Mouse (Mus musculus): ENCODE measurements around the gene Gm9857.

Gene Gm9857
- long read RNA-seq, experiment 1: 0 reads
- long read RNA-seq, experiment 2: 0 reads

DNA sequence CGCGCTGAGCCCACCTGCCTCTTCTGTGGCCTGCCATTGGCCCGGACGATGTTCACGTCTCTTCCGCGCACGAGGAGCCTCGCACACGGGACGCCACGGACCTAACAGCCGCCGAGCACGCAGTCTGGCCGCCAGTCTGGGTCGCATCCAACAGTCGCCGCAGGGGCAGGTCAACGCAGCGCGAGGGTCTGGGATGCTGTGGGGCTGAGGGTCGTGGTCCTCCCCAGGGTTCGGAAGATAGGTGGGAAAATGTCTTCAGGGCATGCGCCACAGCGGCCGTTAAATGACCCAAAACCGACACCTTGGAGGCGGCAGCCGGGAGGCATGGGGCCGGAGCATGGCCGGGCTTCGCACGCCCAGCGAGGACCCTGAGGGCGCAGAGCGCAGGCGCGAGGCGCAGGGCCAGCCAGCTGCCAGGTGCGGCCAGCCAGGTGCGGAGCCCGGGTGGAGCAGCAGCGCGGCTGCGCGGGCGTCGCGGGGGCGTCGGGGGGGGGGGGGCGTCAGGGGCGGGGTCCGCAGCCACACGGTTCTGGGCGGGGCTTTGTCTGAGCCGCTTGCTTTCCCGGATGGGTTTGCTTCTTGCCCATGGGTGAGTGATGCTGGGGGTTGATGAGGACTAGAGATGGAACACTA is at the start of gene Gm9857:
TSS of gene Gm9857 (minus strand) at position 445 of the 633 bp plus-strand sequence.
- intact Hi-C loops (cut with DNase I): no loop called here

DNA sequence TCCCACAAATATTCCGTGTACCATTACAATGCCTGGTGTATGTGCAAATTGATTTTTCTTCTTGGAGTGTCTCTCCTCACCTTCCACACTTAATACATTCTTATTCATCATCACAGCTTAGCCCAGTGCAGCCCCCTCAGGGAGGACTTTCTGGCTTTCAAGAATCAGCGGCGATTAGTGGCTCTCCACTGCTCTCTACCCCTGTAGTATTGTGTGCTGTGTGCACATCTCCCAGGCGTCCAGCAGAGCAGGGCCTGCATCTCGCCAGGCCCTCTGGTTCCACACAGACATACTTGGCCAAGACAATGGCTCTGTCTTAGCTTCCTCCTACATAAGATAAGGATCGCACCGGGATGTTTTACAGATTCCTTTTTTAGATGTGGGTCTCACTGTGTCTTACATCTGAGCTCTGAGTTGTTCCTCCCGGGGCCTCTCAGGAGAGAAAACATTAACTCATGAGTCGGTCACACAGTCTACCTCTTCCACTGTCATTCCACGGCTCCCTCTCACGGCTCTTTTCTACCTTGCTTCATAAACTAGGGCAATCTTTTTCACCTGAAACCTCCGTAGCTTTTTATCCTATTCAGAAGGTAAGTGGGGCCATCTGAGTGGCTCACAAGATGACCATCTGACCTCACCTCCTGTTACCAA is 46.9 kb upstream of the Gm9857 start:
- intact Hi-C loops (cut with DNase I): no loop called here

GRCm38 (mm10) chr3:108986534-108986933 is 46.3 kb upstream of the Gm9857 start:
- intact Hi-C loops (cut with DNase I): no loop called here

- intact Hi-C loops (cut with DNase I): no loop called here
Observed at GRCm38 (mm10) chr3:108983989-108984388, 43.7 kb upstream of the Gm9857 start.

GRCm38 (mm10) chr3:108981946-108982345 is 41.7 kb upstream of the Gm9857 start:
- intact Hi-C loops (cut with DNase I): no loop called here

- intact Hi-C loops (cut with DNase I): loop anchor here (5.0 kb wide), 1 partner anchor 85 kb away; no protein-coding TSS in a partner anchor
Observed at GRCm38 (mm10) chr3:108977340-108978030, 37.2 kb upstream of the Gm9857 start.

DNA sequence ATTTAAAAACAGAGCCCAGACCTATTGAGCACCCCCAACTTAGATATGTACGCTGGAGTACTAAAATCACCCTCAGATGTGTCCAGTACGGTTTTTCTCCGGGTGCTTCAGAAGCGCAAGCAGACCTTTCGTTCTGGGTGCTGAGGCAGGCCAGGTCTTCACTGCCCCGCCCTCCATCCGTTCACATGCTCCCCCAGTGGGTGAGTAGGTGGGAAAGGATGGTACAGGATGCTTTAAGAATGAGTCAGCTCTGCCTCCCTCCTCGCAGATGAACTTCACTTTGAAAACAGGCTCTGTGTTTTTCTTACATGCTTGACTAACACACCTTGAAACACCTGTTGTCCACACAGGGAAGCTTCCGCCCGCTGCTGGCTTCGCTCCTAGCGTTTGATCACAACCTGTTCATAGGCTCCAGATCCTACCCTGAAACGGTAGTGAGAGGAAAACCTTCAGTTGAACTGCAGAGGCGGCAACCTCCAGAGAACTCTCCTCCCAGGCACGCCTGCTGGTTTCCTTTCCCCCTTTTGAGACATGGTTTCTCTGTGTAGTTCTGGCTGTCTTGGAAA is 34.8 kb upstream of the Gm9857 start:
- intact Hi-C loops (cut with DNase I): loop anchor here (5.0 kb wide), 1 partner anchor 87 kb away; no protein-coding TSS in a partner anchor

- intact Hi-C loops (cut with DNase I): no loop called here
Observed at GRCm38 (mm10) chr3:108973980-108974660, 33.9 kb upstream of the Gm9857 start.

GRCm38 (mm10) chr3:108966051-108966450 is 25.8 kb upstream of the Gm9857 start:
- intact Hi-C loops (cut with DNase I): no loop called here

DNA sequence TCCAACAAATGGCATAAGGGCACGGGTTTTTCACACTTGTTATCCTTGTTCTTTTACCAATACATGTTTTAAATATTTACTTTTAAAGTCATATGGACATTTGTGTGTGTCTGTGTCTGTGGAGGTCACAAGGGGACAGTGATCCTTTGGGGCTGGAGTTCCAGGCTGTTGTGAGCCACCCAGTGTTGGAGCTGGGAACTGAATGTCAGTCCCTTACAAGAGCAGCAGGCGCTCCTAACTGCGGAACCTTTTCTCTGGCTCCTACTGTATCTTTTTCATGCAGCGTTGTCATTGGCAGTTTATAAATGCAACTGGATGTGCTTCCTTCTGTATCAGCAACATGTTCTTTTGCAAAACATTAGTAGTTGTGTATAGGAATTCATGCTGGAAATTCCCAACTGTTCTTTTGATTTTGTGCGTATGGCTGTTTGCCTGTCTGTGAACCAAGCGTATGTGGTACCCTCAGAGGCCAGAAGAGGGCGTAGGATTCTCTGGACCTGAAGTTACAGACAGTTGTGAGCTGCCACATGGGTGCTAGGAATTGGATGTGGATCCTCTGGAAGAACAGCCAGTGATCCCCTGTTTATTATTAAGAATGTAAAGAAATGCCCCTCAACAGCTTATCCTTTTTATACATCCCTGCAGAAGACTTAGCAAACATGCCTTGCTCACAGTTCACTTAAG is 24.3 kb upstream of the Gm9857 start:
- intact Hi-C loops (cut with DNase I): no loop called here

DNA sequence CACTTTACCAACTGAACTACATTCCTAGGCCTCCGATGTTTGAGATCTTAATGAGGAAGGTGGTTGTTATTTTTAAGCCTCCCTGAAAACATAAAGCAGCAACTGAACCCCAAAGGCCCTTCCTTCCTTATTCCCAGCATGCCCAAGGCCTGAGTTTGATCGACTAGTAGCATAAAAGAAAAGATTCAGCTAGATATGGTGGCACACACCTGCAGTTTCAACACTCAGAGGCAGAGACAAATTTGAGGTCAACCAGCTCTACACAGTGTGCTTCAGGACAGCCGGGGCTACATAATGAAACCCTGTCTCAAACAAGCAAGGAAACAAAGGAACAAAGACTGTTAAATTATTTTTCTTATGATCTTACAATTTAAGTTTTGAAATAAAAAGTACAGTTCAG is 23.5 kb upstream of the Gm9857 start:
- intact Hi-C loops (cut with DNase I): no loop called here

- intact Hi-C loops (cut with DNase I): no loop called here
Observed at GRCm38 (mm10) chr3:108963278-108963677, 23.0 kb upstream of the Gm9857 start.

- intact Hi-C loops (cut with DNase I): no loop called here
Observed at GRCm38 (mm10) chr3:108961655-108962054, 21.4 kb upstream of the Gm9857 start.

GRCm38 (mm10) chr3:108961226-108961625 is 21.0 kb upstream of the Gm9857 start:
- intact Hi-C loops (cut with DNase I): no loop called here

DNA sequence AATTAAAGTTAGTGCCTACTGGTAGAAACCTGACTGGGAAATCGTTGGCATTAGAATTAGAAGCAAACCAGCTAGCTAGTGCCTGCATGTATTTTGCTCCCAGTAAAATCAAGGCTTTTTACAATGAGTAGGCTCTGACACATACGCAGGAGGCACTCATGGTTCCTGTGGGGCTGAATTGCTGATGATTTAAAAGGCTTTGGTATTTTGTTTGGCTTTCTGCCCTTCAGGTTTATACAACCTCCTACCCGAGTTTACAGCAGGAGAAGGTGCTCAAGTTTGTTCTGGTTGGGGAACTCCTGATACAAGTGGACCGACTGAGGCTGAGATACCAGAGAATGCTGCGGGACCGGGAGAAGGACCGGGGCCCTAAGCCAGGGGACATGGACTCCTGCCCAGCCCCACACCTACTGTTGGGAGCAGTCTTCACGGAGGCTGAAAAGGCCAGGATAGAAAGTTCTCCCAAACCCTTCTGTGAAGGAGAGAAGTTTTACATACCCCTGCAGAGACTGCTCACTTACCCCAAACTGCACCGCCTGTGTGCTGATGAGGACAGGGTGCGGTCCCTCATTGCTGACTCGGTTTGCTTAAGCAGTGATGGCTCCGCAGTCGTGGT is 19.5 kb upstream of the Gm9857 start:
- intact Hi-C loops (cut with DNase I): no loop called here

DNA sequence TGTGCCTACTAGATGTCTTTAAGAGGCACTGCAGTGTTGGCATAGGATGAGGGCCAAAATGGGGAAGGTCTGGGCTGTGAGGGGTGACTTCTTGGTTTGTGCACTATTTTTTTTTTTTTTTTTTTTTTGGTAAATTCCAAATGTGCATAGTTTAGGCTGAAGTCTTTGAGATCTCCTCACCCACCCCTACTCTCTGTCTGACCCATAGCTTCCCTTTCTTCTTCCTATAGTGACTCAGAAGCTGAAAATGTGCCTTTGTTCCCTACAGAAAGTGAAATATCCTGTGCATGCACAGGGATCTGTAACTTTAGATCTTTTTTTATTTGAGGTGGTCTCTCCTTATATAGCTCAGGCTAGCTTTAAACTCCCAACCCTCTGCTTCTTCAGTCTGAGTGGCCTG is 17.7 kb upstream of the Gm9857 start:
- intact Hi-C loops (cut with DNase I): no loop called here

DNA sequence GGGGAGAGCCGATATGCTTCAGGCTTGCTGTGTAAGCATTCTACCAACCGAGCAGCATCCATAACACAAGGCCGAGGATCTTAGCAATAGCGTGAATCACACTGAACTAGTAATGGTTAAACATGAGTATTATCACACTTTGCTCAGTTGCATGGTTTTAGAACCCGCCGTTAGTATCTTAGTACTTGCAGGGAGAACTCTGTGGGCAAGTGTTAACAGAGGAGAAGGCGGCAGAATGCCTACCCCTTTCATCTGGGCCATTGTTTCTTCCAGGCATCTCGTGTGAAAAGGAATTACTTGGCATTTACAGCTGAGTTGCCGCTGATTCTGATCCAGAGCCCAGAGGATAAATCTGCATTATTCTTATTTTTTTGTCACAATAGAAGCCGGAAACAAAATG is 751 bp upstream of the Gm9857 start:
- intact Hi-C loops (cut with DNase I): no loop called here

GRCm38 (mm10) chr3:108939573-108939972 is 672 bp downstream of the Gm9857 start, which contains the start of gene Henmt1:
Gene Henmt1 (plus strand): TSS chr3:108939873.
- intact Hi-C loops (cut with DNase I): no loop called here

DNA sequence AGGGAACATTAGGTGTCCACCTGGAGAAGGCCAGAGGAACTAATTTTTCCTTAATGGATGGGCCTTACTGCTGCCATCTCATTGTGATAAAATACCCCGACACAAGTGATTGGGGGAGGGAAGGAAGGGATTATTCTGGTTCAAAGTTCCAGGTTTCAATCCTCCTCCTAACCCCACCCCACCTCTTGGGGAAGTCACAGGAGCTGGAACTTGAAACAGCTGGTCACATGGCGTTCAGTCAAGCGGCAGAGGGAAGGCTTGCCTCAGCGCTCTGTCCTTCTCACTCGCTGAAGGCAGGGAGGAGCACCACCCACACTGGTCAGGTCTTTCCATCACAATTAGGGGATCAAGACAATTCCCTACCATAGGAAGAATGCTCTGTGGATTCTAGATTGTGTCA is 1.6 kb downstream of the Gm9857 start:
- intact Hi-C loops (cut with DNase I): no loop called here

DNA sequence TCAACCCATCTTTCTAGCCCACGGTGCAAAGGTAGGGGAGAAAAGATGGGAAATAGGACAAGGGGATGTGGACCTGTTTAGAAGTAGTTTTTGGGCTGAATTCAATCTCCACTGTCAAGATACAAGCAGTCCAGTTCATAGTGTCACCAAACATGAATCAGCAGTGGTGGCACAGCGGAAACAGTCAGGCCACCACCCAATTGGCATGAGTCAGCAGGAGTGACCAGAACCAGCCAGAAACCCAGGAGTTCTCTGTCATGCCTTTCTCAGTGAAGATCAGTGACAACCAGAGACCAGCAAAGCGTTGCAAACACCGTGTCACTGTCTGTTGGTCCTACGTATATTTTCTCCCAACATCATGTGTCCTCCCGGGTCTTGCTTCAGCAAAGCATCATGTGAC is 6.7 kb downstream of the Gm9857 start:
- intact Hi-C loops (cut with DNase I): no loop called here
